Mouse (Mus musculus) macrophage (primary cell): ENCODE results near the gene Ppp1r14a. TPM values are rescaled to one million over a fixed set of nuclear protein-coding genes. Genes with fewer than 3 reads are reported as not detected.

Experiments
- H3K27ac ChIP-seq: fragments of 350-480 bp; formaldehyde crosslinking; 2 replicates; pipeline ENCODE4 v1.9.0; 2021
- H3K36me3 ChIP-seq: fragments of 350-480 bp; formaldehyde crosslinking; 2 replicates; pipeline ENCODE4 v1.9.0; 2021; ENCODE audit errors: inconsistent target
- H3K4me3 ChIP-seq: fragments of 350-480 bp; formaldehyde crosslinking; 2 replicates; pipeline ENCODE4 v1.9.0; 2021; ENCODE audit errors: inconsistent target
- H3K79me2 ChIP-seq: fragments of 350-480 bp; formaldehyde crosslinking; 2 replicates; pipeline ENCODE4 v1.9.0; 2021; ENCODE audit errors: inconsistent target
- WGBS: methylation state at CpG from one replicate; pipeline ENCODE4 v1.1.7; 2026; ENCODE audit warnings: inconsistent platforms; ENCODE audit not compliant: missing documents; 5-methylcytosine and 5-hydroxymethylcytosine counted together
- polyA plus RNA-seq: library from polyadenylated mRNA; stranded (reverse); fragments of 250-400 nt; gene quantifications from 3 replicates; pipeline ENCODE4 v1.2.4, GENCODE M21; 2018; ENCODE audit warnings: inconsistent platforms

Gene Ppp1r14a
- polyA plus RNA-seq, 1 experiment from 2014 or later: not detected

GRCm38 (mm10) chr7:29263831-29264230 is 25.3 kb upstream of the Ppp1r14a start:
- Histone ChIP-seq H3K79me2 (no peaks in the 10 kb centered on the region), H3K27ac (no peak overlapping the region), H3K36me3 (no peaks in the 10 kb centered on the region), H3K4me3 (no peak overlapping the region)
- WGBS: 91% methylated on average over 3 of the region's 3 CpGs

- H3K36me3 ChIP-seq: no peaks in the 10 kb centered on the region
- WGBS: 96% methylated on average over 6 of the region's 7 CpGs
- no peak overlapping the region for H3K27ac ChIP-seq
- no peaks in the 10 kb centered on the region for H3K79me2 ChIP-seq
- H3K4me3 ChIP-seq: no peak overlapping the region
These were observed 23.5 kb upstream of the Ppp1r14a start for GRCm38 (mm10) chr7:29265636-29266035.

- no peak overlapping the region for H3K4me3 ChIP-seq
- no peaks in the 10 kb centered on the region for H3K36me3 ChIP-seq
- no peak overlapping the region for H3K27ac ChIP-seq
- H3K79me2 ChIP-seq: no peaks in the 10 kb centered on the region
- WGBS: 95% methylated on average over 4 of the region's 4 CpGs
These were observed 22.2 kb upstream of the Ppp1r14a start for GRCm38 (mm10) chr7:29266931-29267330.

GRCm38 (mm10) chr7:29270445-29270844 is 18.7 kb upstream of the Ppp1r14a start:
- 31% methylated on average over 4 of the region's 4 CpGs for WGBS
- H3K27ac ChIP-seq: no peak overlapping the region
- no peak overlapping the region for H3K4me3 ChIP-seq
- H3K79me2 ChIP-seq: no peaks in the 10 kb centered on the region
- H3K36me3 ChIP-seq: no peaks in the 10 kb centered on the region

GRCm38 (mm10) chr7:29271687-29272465 is 17.2 kb upstream of the Ppp1r14a start:
- Histone ChIP-seq H3K4me3 (no peak overlapping the region), H3K36me3 (no peaks in the 10 kb centered on the region), H3K27ac (no peak overlapping the region), H3K79me2 (no peaks in the 10 kb centered on the region)
- 89% methylated on average over 7 of the region's 8 CpGs for WGBS

- Histone ChIP-seq H3K27ac (no peak overlapping the region), H3K79me2 (no peaks in the 10 kb centered on the region), H3K36me3 (no peaks in the 10 kb centered on the region), H3K4me3 (no peak overlapping the region)
- 73% methylated on average over 5 of the region's 5 CpGs for WGBS
These were observed 12.4 kb upstream of the Ppp1r14a start for GRCm38 (mm10) chr7:29276715-29277114.

- Histone ChIP-seq H3K79me2 (no peaks in the 10 kb centered on the region), H3K4me3 (no peak overlapping the region), H3K27ac (no peak overlapping the region), H3K36me3 (no peaks in the 10 kb centered on the region)
- 93% methylated on average over 4 of the region's 4 CpGs for WGBS
These were observed 11.6 kb upstream of the Ppp1r14a start for GRCm38 (mm10) chr7:29277510-29277909.

GRCm38 (mm10) chr7:29279261-29279660 is 9.8 kb upstream of the Ppp1r14a start:
- no peaks in the 10 kb centered on the region for H3K79me2 ChIP-seq
- H3K27ac ChIP-seq: no peak overlapping the region
- no peaks in the 10 kb centered on the region for H3K36me3 ChIP-seq
- no peak overlapping the region for H3K4me3 ChIP-seq

GRCm38 (mm10) chr7:29279924-29280323 is 9.2 kb upstream of the Ppp1r14a start:
- Histone ChIP-seq H3K4me3 (no peak overlapping the region), H3K27ac (no peak overlapping the region), H3K36me3 (no peaks in the 10 kb centered on the region), H3K79me2 (no peaks in the 10 kb centered on the region)
- WGBS: 94% methylated on average over 8 of the region's 8 CpGs

- no peaks in the 10 kb centered on the region for H3K79me2 ChIP-seq
- WGBS: 18% methylated on average over 13 of the region's 13 CpGs
- H3K36me3 ChIP-seq: no peaks in the 10 kb centered on the region
- no peak overlapping the region for H3K27ac ChIP-seq
- no peak overlapping the region for H3K4me3 ChIP-seq
These were observed 8.3 kb upstream of the Ppp1r14a start for GRCm38 (mm10) chr7:29280801-29281200.

GRCm38 (mm10) chr7:29281201-29282073 is 7.7 kb upstream of the Ppp1r14a start, which contains the start of gene Spint2:
Spint2 (minus strand) TSS chr7:29281912.
- no peak within 1 kb of the TSS for H3K27ac ChIP-seq
- 1% methylated on average over 79 of the region's 80 CpGs for WGBS
- H3K36me3 ChIP-seq: no peaks in the 10 kb centered on the region
- H3K4me3 ChIP-seq: no peak within 1 kb of the TSS
- no peaks in the 10 kb centered on the region for H3K79me2 ChIP-seq

GRCm38 (mm10) chr7:29282074-29282554 is 7.0 kb upstream of the Ppp1r14a start:
- Histone ChIP-seq H3K79me2 (no peaks in the 10 kb centered on the region), H3K4me3 (no peak overlapping the region), H3K36me3 (no peaks in the 10 kb centered on the region), H3K27ac (no peak overlapping the region)
- 18% methylated on average over 21 of the region's 21 CpGs for WGBS

GRCm38 (mm10) chr7:29283876-29284275 is 5.2 kb upstream of the Ppp1r14a start:
- Histone ChIP-seq H3K79me2 (no peaks in the 10 kb centered on the region), H3K27ac (no peak overlapping the region), H3K4me3 (no peak overlapping the region), H3K36me3 (no peaks in the 10 kb centered on the region)
- 65% methylated on average over 4 of the region's 4 CpGs for WGBS

GRCm38 (mm10) chr7:29284523-29284922 is 4.6 kb upstream of the Ppp1r14a start:
- WGBS: 96% methylated on average over 6 of the region's 6 CpGs
- Histone ChIP-seq H3K36me3 (no peaks in the 10 kb centered on the region), H3K27ac (no peak overlapping the region), H3K4me3 (no peak overlapping the region), H3K79me2 (no peaks in the 10 kb centered on the region)

GRCm38 (mm10) chr7:29287481-29287880 is 1.6 kb upstream of the Ppp1r14a start:
- no peak overlapping the region for H3K27ac ChIP-seq
- H3K79me2 ChIP-seq: no peaks in the 10 kb centered on the region
- no peaks in the 10 kb centered on the region for H3K36me3 ChIP-seq
- 80% methylated on average over 7 of the region's 7 CpGs for WGBS
- no peak overlapping the region for H3K4me3 ChIP-seq
